25 mouse cellular contexts compared by ENCODE assay signal in genomic region chr11:51590002-51590401, GRCm38 (mm10).
"Had no signal": no experiment of that assay in that cellular context is flagged by ENCODE, and none has a peak within 500 bp of the region (broad histone marks: within the 10 kb centered on the region; RNA-seq: fewer than 3 reads in every experiment).

No protein-coding gene starts in this region.

- H3K27me3 ChIP-seq: heart, embryonic 13.5 days; heart, embryonic 15.5 days; hindbrain, embryonic 13.5 days; hindbrain, embryonic 15.5 days; kidney, embryonic 15.5 days; limb, embryonic 13.5 days; limb, embryonic 15.5 days; liver, embryonic 12.5 days had no signal

- H3K27ac ChIP-seq: heart, embryonic 10.5 days; heart, embryonic 13.5 days; heart, embryonic 15.5 days; hindbrain, embryonic 13.5 days; hindbrain, embryonic 15.5 days; hindbrain, postnatal 0 days; kidney, embryonic 15.5 days; kidney, postnatal 0 days; limb, embryonic 13.5 days; limb, embryonic 15.5 days; liver, embryonic 12.5 days; liver, embryonic 14.5 days had no signal

- H3K4me3 ChIP-seq: heart, embryonic 10.5 days; heart, embryonic 13.5 days; heart, embryonic 15.5 days; hindbrain, embryonic 13.5 days; hindbrain, embryonic 15.5 days; kidney, embryonic 15.5 days; limb, embryonic 13.5 days; limb, embryonic 15.5 days; liver, embryonic 12.5 days had no signal

- H3K9me3 ChIP-seq: heart, embryonic 10.5 days; heart, embryonic 13.5 days; heart, embryonic 15.5 days; hindbrain, embryonic 13.5 days; hindbrain, embryonic 15.5 days; kidney, embryonic 15.5 days; limb, embryonic 15.5 days; liver, embryonic 12.5 days had no signal

- H3K9ac ChIP-seq: heart, embryonic 13.5 days; heart, embryonic 15.5 days; hindbrain, embryonic 13.5 days; hindbrain, embryonic 15.5 days; kidney, embryonic 15.5 days; limb, embryonic 13.5 days; limb, embryonic 15.5 days; liver, embryonic 12.5 days; liver, embryonic 14.5 days had no signal

- DNase-seq: gastrocnemius, postnatal 14 days; gastrocnemius, postnatal 36 days; heart, adult 18-20 months; heart, postnatal 14 days; heart, postnatal 36 days; kidney, adult 11 months; kidney, adult 2 months; kidney, postnatal 14 days; kidney, postnatal 36 days; layer of hippocampus, adult 9-11 months; layer of hippocampus, postnatal 36 days; left cerebral cortex, postnatal 4 days had no signal

- H3K4me2 ChIP-seq: heart, embryonic 13.5 days; heart, embryonic 15.5 days; hindbrain, embryonic 13.5 days; hindbrain, embryonic 15.5 days; kidney, embryonic 15.5 days; limb, embryonic 13.5 days; limb, embryonic 15.5 days; liver, embryonic 12.5 days had no signal

- ATAC-seq: hindbrain, postnatal 0 days; intestine, embryonic 16.5 days; liver, embryonic 12.5 days had no signal
